Mouse (Mus musculus) liver, embryonic 14.5 days (tissue): ENCODE measurements at regions not wholly inside any gene's neighbourhood (a gene's known extent, or its start where the extent isn't known, plus 50 kb on each side); places are given as distances from the start of the nearest gene placed in this dataset.

Experiments
- ATAC-seq: fragments of 200-750 bp; cut with Nextera tagmentation; 2 replicates; pipeline ENCODE4 v1.8.0; 2017; ENCODE audit warnings: moderate number of reproducible peaks, mild to moderate bottlenecking, moderate library complexity; ENCODE audit not compliant: insufficient read depth
- DNase-seq, 3 experiments: peaks; one replicate each; pipeline ENCODE4 v3.0.0-alpha.2; 2012 to 2013; ENCODE audit warnings: low read depth in 3 of 3, low spot score in 3 of 3
- H3K27ac ChIP-seq: fragments of 300-500 bp; sonication (generic); 2 replicates; pipeline ENCODE4 v1.5.1; 2014; ENCODE audit warnings: moderate library complexity, mild to moderate bottlenecking, control low read depth, inconsistent platforms
- H3K27me3 ChIP-seq: fragments of 300-500 bp; sonication (generic); 2 replicates; pipeline ENCODE4 v1.6.1; 2014; ENCODE audit warnings: mild to moderate bottlenecking, low read length, moderate library complexity; ENCODE audit not compliant: control insufficient read depth, insufficient read depth
- H3K36me3 ChIP-seq: fragments of 300-500 bp; sonication (generic); replicated peaks from 2 replicates; pipeline ENCODE4 v1.6.1; 2014; ENCODE audit warnings: low read depth; ENCODE audit not compliant: control insufficient read depth, insufficient read depth
- H3K4me1 ChIP-seq, 2 experiments: fragments of 200-500 bp in 1 of 2; fragments of 300-500 bp in 1 of 2; sonication (generic) in 1 of 2; replicated peaks; 2 replicates each; pipeline ENCODE4 v1.6.1; 2012 to 2014; ENCODE audit warnings: antibody characterized with exemption in 1 of 2, inconsistent platforms in 1 of 2, low read length in 1 of 2; ENCODE audit not compliant: control insufficient read depth in 2 of 2, insufficient read depth in 2 of 2
- H3K4me2 ChIP-seq: fragments of 300-500 bp; sonication (generic); 2 replicates; pipeline ENCODE4 v1.6.1; 2014; ENCODE audit warnings: low read depth, mild to moderate bottlenecking, control low read depth, moderate library complexity
- H3K4me3 ChIP-seq, 2 experiments: fragments of 200-500 bp in 1 of 2; fragments of 300-500 bp in 1 of 2; sonication (generic) in 1 of 2; 2 replicates each; pipeline ENCODE4 v1.5.1; 2012 to 2014; ENCODE audit warnings: low read depth in 2 of 2, low read length in 2 of 2, mild to moderate bottlenecking in 2 of 2, control low read depth in 1 of 2, inconsistent platforms in 1 of 2, moderate library complexity in 1 of 2; ENCODE audit not compliant: insufficient read depth in 1 of 2
- H3K9ac ChIP-seq: fragments of 300-500 bp; sonication (generic); replicated peaks from 2 replicates; pipeline ENCODE4 v1.6.1; 2014; ENCODE audit warnings: mild to moderate bottlenecking, control low read depth, moderate library complexity
- H3K9me3 ChIP-seq: fragments of 300-500 bp; sonication (generic); 2 replicates; pipeline ENCODE4 v1.6.1; 2016; ENCODE audit warnings: low read length, mixed read lengths; ENCODE audit not compliant: control insufficient read depth
- CTCF ChIP-seq: IDR thresholded peaks from 2 replicates; pipeline ENCODE4 v1.5.1; 2016; ENCODE audit warnings: antibody characterized with exemption, low read depth, control low read depth
- EP300 ChIP-seq: IDR thresholded peaks from 2 replicates; pipeline ENCODE4 v1.6.1; 2016; ENCODE audit warnings: antibody characterized with exemption, low read depth
- WGBS: fragments of 180-500 bp; shearing (Covaris S2); extraction: QIAGEN DNeasy Blood & Tissue Kit; methylation state at CpG from one replicate; pipeline ENCODE4 v1.1.7; 2014; ENCODE audit not compliant: insufficient replicate concordance; 5-methylcytosine and 5-hydroxymethylcytosine counted together

- ATAC-seq: no peak
- H3K4me2 ChIP-seq: no peak overlapping the region
- H3K36me3 ChIP-seq: no peaks in the 10 kb centered on the region
Measured at GRCm38 (mm10) chr10:9258705-9259104, 372.8 kb upstream of the Sash1 start.

DNA sequence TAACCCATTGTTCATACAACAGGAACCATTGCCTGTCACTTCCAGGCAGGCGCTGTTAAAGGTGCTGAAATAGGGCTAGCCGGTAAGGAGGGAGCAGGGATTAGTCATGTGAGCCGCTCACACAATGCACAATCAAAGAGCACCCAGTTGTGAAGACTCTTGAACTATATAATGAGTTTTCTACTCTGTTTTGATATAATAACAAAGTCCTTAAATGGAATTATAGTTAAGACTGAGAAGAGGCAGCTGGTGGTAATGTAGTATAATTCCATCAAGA, 367.0 kb upstream of the Sash1 start:
- Histone ChIP-seq H3K4me3 (no peak overlapping the region), H3K4me1 (no peaks in the 10 kb centered on the region), H3K4me2 (no peak overlapping the region), H3K9ac (no peak overlapping the region), H3K27ac (no peak overlapping the region), H3K27me3 (no peaks in the 10 kb centered on the region), H3K9me3 (no peaks in the 10 kb centered on the region), H3K36me3 (no peaks in the 10 kb centered on the region)
- 15% methylated on average over 3 of the region's 3 CpGs for WGBS
- DNase-seq: no peak
- no peak for ATAC-seq
- TF ChIP-seq EP300 (no peak), CTCF (no peak)

More at GRCm38 (mm10) chr10:9258705-9259104, 372.8 kb upstream of the Sash1 start:
- Histone ChIP-seq H3K4me1 (no peaks in the 10 kb centered on the region), H3K27ac (no peak overlapping the region), H3K9me3 (no peaks in the 10 kb centered on the region), H3K27me3 (no peaks in the 10 kb centered on the region), H3K4me3 (no peak overlapping the region), H3K9ac (no peak overlapping the region)
- DNase-seq: no peak
- TF ChIP-seq CTCF (no peak), EP300 (no peak)
- 51% methylated on average over 1 of the region's 1 CpGs for WGBS

DNA sequence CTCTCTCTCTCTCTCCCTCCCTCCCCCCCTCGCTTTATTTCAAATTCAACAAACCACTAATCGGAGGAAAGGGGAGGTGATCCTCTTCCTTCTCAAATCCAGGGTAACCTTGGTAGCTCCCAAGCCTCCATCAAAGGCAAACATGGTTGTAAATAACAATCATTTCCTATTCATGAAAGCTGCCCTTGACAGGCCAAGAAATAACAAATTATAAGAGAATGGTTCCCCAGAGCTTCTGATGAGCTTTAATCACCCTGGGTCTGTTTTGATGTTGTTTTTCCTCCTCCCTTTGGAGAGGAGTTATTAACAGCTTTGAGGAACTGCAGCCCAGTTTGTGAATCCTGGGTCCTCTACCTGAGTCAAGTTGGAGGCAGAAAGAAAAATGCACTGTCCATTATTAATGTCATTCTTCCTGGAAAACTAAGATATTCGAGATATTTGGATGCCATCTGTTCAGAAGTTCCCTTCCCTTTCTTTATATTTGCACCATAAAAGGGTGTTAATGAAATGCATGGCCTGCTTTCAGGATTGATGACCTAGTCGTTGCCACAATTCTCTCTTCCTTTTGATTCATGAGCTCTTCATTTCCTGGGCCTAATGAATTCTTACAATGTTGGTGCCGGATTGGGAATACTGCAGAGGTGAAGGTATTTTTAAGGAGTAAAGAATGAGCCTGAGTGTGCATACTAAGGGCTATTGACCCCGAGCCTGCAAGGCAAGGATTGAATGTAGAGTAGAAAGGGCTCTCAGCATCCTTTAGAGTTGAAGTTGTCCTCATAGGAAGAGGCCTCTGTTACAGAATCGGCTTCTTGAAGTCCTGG, 366.5 kb upstream of the Sash1 start:
- Histone ChIP-seq H3K4me1 (no peaks in the 10 kb centered on the region), H3K4me3 (no peak overlapping the region), H3K36me3 (no peaks in the 10 kb centered on the region), H3K4me2 (no peak overlapping the region), H3K9me3 (no peaks in the 10 kb centered on the region), H3K27me3 (no peaks in the 10 kb centered on the region), H3K27ac (no peak overlapping the region), H3K9ac (no peak overlapping the region)
- TF ChIP-seq CTCF: no peak
- no peak for TF ChIP-seq EP300
- no peak for DNase-seq
- 40% methylated on average over 7 of the region's 7 CpGs for WGBS
- no peak for ATAC-seq

DNA sequence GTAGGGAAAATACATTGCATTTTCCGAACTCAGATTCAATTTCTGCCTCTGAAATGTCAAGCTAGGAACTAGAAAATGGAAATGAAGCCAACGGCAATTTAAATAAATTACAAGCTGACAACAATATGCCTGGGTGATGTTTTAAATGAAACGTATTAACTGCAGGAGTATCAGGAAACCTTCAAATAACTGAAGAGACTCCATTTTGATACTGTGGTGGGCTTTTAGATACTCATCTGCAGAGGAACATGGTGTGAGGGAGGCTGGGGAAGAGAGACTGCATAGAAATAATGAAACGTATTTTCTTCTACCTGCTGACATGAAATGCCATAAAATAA, 357.4 kb upstream of the Sash1 start:
- H3K36me3 ChIP-seq: no peaks in the 10 kb centered on the region
- no peak for ATAC-seq
- H3K9ac ChIP-seq: no peak overlapping the region
- no peak for DNase-seq
- H3K4me2 ChIP-seq: no peak overlapping the region
- H3K27ac ChIP-seq: no peak overlapping the region
- no peak overlapping the region for H3K4me3 ChIP-seq
- no peaks in the 10 kb centered on the region for H3K4me1 ChIP-seq
- H3K9me3 ChIP-seq: no peaks in the 10 kb centered on the region
- no peaks in the 10 kb centered on the region for H3K27me3 ChIP-seq
- WGBS: 46% methylated on average over 4 of the region's 4 CpGs
- no peak for TF ChIP-seq EP300
- TF ChIP-seq CTCF: no peak

DNA sequence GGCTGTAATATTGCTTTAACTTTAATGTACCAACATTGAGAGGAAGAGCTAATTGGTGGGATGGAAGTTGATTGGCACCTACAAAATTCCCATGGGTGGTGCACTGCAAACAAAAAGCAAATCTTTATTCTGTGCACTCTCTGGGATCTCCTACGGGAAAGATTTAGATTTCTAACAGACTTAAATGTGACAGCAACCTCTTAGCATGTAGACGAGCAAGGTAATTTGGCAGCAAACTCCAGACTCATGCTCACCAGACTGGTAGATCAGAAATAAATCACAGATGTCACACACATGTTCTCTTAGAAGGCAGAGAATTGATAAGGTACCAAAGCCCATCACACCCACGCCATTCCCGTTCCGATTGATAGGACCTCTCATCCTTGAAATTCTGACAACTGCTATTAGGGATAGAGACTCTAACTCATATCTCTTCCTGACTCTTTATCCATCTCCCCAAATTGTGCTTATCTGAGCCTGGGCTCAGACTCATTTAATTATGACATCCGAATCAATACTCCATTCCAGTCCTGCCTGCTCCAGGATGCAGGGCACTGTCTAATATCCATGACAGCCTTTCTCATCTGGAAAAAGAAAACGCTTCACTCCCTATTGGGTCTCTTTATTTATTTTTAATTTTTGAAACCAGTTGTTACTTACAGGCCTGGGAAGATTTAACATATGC, 356.9 kb upstream of the Sash1 start:
- Histone ChIP-seq H3K4me2 (no peak overlapping the region), H3K36me3 (no peaks in the 10 kb centered on the region), H3K9me3 (no peaks in the 10 kb centered on the region), H3K4me1 (no peaks in the 10 kb centered on the region), H3K9ac (no peak overlapping the region), H3K4me3 (no peak overlapping the region), H3K27me3 (no peaks in the 10 kb centered on the region), H3K27ac (no peak overlapping the region)
- WGBS: 58% methylated on average over 7 of the region's 7 CpGs
- no peak for ATAC-seq
- no peak for DNase-seq
- no peak for TF ChIP-seq CTCF
- no peak for TF ChIP-seq EP300
